Mouse (Mus musculus) lung, adult 2 months (tissue): ENCODE measurements around the gene Ptpdc1. TPM values are rescaled to one million over a fixed set of nuclear protein-coding genes. Genes with fewer than 3 reads are reported as not detected.

Experiments
- DNase-seq: peaks from one replicate; pipeline ENCODE4 v3.0.0; 2022
- H3K4me1 ChIP-seq: fragments of 200-500 bp; 2 replicates; pipeline ENCODE4 v1.6.1; 2011; ENCODE audit warnings: low read length; ENCODE audit not compliant: control insufficient read depth, insufficient read depth
- H3K4me3 ChIP-seq: fragments of 200-500 bp; replicated peaks from 2 replicates; pipeline ENCODE3; 2011; ENCODE audit warnings: low read depth, mild to moderate bottlenecking, control low read depth, low read length; ENCODE audit errors: extremely low read depth
- CTCF ChIP-seq: fragments of 200-500 bp; IDR thresholded peaks from 2 replicates; pipeline ENCODE4 v1.5.1; 2011; ENCODE audit warnings: mild to moderate bottlenecking, low read length, control low read depth; ENCODE audit not compliant: insufficient read depth
- POLR2A ChIP-seq: fragments of 200-500 bp; IDR thresholded peaks from 2 replicates; pipeline ENCODE4 v1.6.1; 2011; ENCODE audit warnings: low read depth, mild to moderate bottlenecking, control low read depth, low read length, borderline replicate concordance; ENCODE audit errors: extremely low read depth
- WGBS: fragments of 180-500 bp; shearing (Covaris S2); methylation state at CpG from one replicate; pipeline ENCODE4 v1.1.7; 2018; 5-methylcytosine and 5-hydroxymethylcytosine counted together
- polyA plus RNA-seq: library from polyadenylated mRNA; depleted of rRNA; stranded (reverse); fragments of >200 nt; gene quantifications from 2 replicates; pipeline ENCODE4 v1.2.3, GENCODE M21; 2012; rRNA removed

The Ptpdc1 gene
- polyA plus RNA-seq, result 2.4 and 3.8 TPM in 2 replicates

DNA sequence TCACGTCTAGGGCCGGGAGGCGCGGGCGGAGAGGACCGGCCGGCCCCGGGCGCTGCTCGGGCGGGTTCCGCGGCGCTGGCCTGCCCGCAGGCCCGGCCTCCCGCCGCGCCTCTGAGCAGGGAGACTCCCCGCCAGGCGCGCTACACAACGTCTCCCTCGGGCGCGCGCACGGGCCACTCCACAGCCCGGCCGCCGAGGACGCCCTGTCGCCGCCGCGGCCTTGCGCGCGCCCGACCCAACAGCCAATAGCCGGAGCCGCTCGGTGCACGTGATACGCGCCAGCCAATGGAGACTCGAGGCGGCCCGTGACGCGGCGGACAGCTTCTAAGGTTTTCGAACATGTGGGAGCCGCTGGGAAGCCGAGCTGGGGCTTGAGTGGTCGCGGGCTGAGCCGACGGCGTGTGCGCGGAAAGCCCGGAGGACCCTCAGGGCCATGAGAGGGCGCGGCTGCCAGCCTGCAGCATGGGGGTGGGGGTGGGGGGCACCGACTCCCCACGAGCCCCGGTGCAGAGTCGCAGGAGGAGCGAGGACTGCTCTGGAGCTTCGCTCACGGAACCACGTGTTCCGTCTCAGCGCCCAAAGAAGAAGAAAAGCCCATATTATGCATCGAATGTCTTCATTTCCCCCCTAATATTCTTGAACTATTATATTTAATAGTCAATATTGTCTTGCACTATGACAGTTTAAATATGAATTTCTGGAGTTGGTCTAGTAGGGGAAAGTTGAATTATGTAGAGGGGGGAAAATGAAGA, at the start of gene Ptpdc1:
Ptpdc1 (minus strand) TSS at position 232 of the 752 bp plus-strand sequence.
- Histone ChIP-seq H3K4me3 (peak within 1 kb of the TSS; percentile 81), H3K4me1 (no peaks in the 10 kb centered on the region; the same call in none of the 2 replicates)
- DNase-seq, result peak; percentile 97
- WGBS, result under 1% methylated on average over 75 of the region's 76 CpGs
- no peak for TF ChIP-seq CTCF
- 0 out of 2 replicates have a peak, but pooled peaks have one; percentile 20 for TF ChIP-seq POLR2A

- 83% methylated on average over 5 of the region's 5 CpGs for WGBS
- TF ChIP-seq CTCF (no peak), POLR2A (no peak)
- no peak for DNase-seq
- Histone ChIP-seq H3K4me3 (no peak overlapping the region), H3K4me1 (no peaks in the 10 kb centered on the region)
Measured at GRCm38 (mm10) chr13:48674609-48675008, 49.1 kb upstream of the Ptpdc1 start.

DNA sequence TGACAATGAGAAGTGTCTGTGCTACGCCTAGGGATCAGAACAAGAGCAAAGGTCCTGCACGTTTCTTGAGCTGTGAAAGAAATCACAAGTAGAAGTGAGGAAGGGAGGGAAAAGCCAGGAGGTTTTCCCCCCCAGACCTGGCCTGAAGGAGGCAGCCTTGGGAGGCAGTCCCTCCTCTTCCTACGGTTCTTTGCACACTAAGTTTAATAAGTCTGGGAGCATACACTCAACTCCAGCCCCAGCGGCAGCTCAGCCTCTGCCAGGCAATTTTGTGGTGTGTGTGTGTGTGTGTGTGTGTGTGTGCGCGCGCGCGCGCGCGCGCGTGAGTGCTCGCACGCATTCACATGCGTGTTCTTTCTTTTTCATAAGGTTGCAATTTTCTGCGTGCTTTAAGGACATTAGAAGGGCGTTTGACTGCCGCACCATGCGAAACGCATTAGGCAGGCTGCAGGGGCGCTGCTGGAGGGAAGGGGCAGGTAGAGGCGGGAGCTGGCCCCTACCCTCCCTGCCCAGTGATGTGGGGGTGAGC, 46.9 kb upstream of the Ptpdc1 start:
- DNase-seq, result no peak
- WGBS, result 2% methylated on average over 24 of the region's 24 CpGs
- H3K4me1 ChIP-seq, result peaks cover 5% of the 10 kb centered on the region
- no peak overlapping the region for H3K4me3 ChIP-seq
- no peak for TF ChIP-seq POLR2A
- no peak for TF ChIP-seq CTCF

DNA sequence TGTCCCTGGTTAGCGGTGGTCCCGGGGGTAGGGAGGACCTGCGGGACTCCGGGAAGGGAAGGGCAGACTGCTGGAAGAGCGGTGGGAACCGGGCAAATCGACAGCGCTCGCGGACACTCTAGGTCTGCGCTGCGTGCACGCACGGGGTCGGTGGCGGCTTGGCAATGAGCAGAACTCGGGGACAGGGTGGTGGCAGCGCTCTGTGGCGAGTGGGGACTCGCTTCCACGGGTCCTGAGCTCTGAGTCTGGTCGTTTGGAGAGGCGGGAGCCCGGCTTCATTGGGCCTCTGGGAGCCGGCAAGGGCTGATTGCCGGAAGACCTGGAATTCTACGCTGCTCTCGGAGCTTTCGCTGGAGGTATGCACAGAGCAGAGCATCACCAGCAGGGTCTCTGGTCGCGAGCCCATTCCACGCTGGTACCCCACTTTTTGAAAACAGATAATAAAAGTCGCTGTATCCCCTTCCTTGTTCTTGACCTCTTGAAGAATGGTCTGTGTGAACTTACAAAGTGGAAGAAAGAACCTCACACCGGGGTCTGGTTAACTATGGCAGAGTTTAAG, 43.6 kb upstream of the Ptpdc1 start:
- H3K4me1 ChIP-seq, result peaks cover 5% of the 10 kb centered on the region
- no peak for DNase-seq
- 2% methylated on average over 34 of the region's 34 CpGs for WGBS
- no peak overlapping the region for H3K4me3 ChIP-seq
- TF ChIP-seq POLR2A, result no peak
- TF ChIP-seq CTCF, result no peak

DNA sequence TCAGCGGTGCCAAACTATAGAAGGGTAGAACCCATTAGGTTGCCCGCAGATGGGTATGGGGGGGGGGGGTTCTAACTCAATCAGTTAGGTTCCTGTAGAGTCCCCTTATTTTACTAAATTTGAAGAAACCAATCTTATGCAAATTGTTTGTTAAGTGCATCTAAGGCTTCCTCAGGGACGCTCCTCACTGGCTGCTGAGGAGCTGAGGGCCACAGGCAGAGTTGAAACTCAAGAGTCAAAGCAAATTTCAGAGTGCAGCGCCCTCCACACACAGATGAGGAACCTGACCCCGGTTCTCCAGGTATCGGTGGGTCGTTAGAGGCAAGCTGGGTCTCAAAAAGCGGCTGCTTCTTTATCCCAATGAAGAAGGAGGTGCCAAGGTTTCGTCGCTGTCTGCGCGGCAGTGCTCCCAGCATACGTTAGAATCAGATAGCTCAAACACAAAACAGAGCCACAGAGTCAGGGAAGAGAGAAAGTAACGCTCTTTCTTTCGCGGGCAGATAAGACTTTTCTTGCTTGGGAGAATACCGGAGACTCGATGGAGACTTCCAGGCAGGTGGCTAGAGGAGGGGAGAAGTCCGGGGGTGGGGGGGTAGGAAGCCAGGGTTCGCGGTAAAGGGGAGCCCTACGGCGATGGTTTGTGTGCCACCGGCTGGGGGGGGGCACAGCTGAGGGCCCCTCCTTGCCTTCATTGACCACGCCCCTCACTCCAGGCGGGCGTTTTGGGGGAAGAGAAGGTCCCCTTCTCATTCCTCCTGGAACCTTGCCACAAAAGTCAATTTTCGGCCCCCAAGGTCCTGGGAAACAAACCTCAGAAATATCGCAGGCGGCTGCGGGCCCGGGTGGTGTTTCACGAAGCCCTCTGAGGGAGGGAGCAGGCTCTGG, 42.9 kb upstream of the Ptpdc1 start:
- no peak for DNase-seq
- TF ChIP-seq CTCF (no peak), POLR2A (no peak)
- 6% methylated on average over 33 of the region's 33 CpGs for WGBS
- Histone ChIP-seq H3K4me3 (no peak overlapping the region), H3K4me1 (peaks cover 5% of the 10 kb centered on the region)

DNA sequence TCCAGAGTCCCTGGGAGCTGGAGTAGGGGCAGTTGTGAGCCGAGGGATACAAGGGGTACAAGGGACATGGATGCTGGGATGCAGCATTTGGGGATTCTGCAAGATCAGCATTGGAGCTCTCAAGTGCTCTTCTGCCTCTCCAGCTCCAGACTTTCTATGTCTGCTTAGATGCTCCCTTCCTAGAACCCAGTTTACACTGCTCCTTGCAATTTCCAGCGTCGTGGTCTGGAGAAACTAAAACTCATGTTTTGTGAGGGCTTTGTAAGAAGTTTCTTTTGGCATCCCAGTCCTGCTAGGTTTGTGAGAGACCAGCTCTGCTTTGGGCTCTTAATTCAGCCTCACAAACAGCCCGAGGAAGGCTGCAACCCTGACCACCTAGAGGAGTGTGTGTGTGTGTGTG, 42.0 kb upstream of the Ptpdc1 start:
- H3K4me1 ChIP-seq, result peaks cover 5% of the 10 kb centered on the region

DNA sequence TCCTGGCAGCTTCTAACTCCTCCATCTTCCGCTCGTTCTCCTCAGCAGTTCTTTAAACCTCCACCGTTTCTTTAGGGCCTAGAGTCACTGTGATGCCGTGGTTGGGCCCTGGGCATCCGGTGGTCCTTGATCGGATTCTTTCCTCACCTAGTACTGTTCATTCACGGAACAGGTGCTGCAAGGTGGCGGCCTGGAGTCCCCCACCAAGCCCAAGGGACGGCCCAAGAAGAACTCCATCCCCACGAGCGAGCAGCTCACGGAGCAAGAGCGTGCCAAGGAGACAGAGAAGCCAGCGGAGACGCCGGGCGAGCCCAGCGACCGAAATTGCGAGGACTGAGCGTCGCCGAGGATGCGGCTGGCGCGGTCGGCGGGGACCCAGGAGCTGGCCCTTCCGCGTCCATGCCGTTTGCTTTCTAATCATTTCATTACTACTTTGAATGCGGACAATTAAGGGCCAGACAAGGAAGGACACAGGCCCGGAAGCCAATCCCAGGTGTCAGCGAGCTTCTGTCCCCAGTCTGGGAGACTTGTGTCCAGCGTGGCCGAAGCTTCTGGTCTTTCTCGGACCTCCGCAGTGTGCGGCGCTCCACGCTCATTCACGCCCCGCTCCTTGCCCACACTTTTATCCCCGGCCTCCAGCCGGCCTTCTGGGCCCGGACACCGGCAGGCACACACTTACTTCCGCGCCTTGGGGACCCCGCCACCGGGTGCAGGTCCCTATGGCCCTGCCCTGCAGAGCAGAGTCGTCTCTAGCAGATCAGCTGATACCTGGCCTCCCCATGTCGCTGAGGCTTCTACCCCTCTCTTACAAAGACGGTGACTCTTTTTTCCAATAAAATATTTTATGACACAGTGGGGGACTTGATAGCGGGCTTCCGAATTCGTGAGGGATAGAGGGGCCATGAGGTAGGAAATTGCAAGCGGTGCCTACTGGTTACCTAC, 40.5 kb upstream of the Ptpdc1 start:
- no peak for TF ChIP-seq CTCF
- TF ChIP-seq POLR2A, result no peak
- WGBS, result 5% methylated on average over 58 of the region's 58 CpGs
- H3K4me3 ChIP-seq, result no peak overlapping the region

More for the DNA sequence above, 42.0 kb upstream of the Ptpdc1 start:
- no peak for DNase-seq
- WGBS, result 23% methylated on average over 4 of the region's 4 CpGs
- no peak overlapping the region for H3K4me3 ChIP-seq
- TF ChIP-seq POLR2A, result no peak
- no peak for TF ChIP-seq CTCF

DNA sequence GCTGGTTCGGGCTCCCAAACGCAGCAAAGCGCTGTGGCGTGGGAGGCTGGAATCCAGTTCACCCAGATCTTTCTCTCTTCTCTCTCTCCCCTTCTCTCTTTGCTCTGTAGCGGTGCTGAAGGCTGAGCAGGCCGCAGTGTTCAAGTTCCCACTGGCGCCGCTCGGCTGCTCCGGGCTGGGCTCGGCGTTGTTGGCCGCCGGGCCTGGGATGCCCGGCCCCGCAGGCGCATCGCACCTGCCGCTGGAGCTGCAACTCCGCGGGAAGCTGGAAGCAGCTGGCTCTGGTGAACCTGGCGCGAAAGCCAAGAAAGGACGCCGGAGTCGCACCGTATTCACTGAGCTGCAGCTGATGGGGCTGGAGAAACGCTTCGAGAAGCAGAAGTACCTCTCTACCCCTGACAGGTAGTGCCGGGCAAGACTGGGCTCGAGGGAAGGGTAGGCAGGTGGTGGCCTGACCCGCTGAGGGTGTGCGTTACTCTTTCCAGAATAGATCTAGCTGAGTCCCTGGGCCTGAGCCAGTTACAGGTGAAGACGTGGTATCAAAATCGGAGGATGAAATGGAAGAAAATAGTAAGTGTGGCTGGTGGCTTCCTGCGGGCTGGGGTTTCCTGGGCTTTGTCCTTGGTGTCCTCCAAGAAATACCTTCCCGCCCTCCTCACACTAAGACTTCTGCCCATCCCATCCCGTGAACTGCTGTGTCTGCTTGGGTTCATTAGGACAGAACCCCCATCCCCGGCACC, 39.6 kb upstream of the Ptpdc1 start:
- no peak for TF ChIP-seq CTCF
- TF ChIP-seq POLR2A, result no peak
- peaks cover 5% of the 10 kb centered on the region for H3K4me1 ChIP-seq
- 6% methylated on average over 39 of the region's 39 CpGs for WGBS
- H3K4me3 ChIP-seq, result no peak overlapping the region
- no peak for DNase-seq

More for the DNA sequence above, 40.5 kb upstream of the Ptpdc1 start:
- DNase-seq, result no peak
- peaks cover 5% of the 10 kb centered on the region for H3K4me1 ChIP-seq
